Mouse (Mus musculus) kidney, embryonic 14.5 days (tissue): ENCODE measurements around the gene Ropn1l. TPM values are rescaled to one million over a fixed set of nuclear protein-coding genes. Genes with fewer than 3 reads are reported as not detected.

Source experiments
- ATAC-seq: fragments of 200-750 bp; cut with Nextera tagmentation; 2 replicates; pipeline ENCODE4 v1.8.0; 2017; ENCODE audit warnings: moderate number of reproducible peaks, mild to moderate bottlenecking, moderate TSS enrichment, moderate library complexity; ENCODE audit not compliant: low FRiP score, low TSS enrichment
- H3K27ac ChIP-seq: fragments of 300-500 bp; sonication (generic); 2 replicates; pipeline ENCODE4 v1.5.1; 2014; ENCODE audit warnings: low read depth, mild to moderate bottlenecking, low read length, moderate library complexity, mixed read lengths
- H3K27me3 ChIP-seq: fragments of 300-500 bp; sonication (generic); 2 replicates; pipeline ENCODE4 v1.6.1; 2014; ENCODE audit warnings: mild to moderate bottlenecking, low read length; ENCODE audit not compliant: control insufficient read depth, insufficient read depth
- H3K36me3 ChIP-seq: fragments of 300-500 bp; sonication (generic); 2 replicates; pipeline ENCODE4 v1.6.1; 2014; ENCODE audit warnings: low read length, mixed read lengths; ENCODE audit not compliant: control insufficient read depth, insufficient read depth
- H3K4me1 ChIP-seq: fragments of 300-500 bp; sonication (generic); 2 replicates; pipeline ENCODE4 v1.6.1; 2014; ENCODE audit warnings: low read length, mixed read lengths; ENCODE audit not compliant: control insufficient read depth, insufficient read depth
- H3K4me2 ChIP-seq: fragments of 300-500 bp; sonication (generic); replicated peaks from 2 replicates; pipeline ENCODE4 v1.6.1; 2014; ENCODE audit warnings: low read depth, mild to moderate bottlenecking, low read length
- H3K4me3 ChIP-seq: fragments of 300-500 bp; sonication (generic); 2 replicates; pipeline ENCODE4 v1.5.1; 2014; ENCODE audit warnings: mild to moderate bottlenecking, low read length
- H3K9ac ChIP-seq: fragments of 300-500 bp; sonication (generic); 2 replicates; pipeline ENCODE4 v1.6.1; 2014; ENCODE audit warnings: low read depth, mild to moderate bottlenecking, low read length, moderate library complexity
- H3K9me3 ChIP-seq: fragments of 300-500 bp; sonication (generic); 2 replicates; pipeline ENCODE4 v1.6.1; 2016; ENCODE audit warnings: low read length; ENCODE audit not compliant: control insufficient read depth
- WGBS: fragments of 180-500 bp; shearing (Covaris S2); extraction: QIAGEN DNeasy Blood & Tissue Kit; methylation state at CpG from one replicate; pipeline ENCODE4 v1.1.7; 2014; 5-methylcytosine and 5-hydroxymethylcytosine counted together
- polyA plus RNA-seq: library from polyadenylated mRNA; unstranded; fragments of >200 nt; fragmentation: Nextera tagmentation; extraction: Ambion mirVana; gene quantifications from 2 replicates; pipeline ENCODE4 v1.2.1, GENCODE M21; 2014

The Ropn1l gene
- polyA plus RNA-seq, 1 experiment from 2014 or later: 3.8 TPM

GRCm38 (mm10) chr15:31471529-31471928, 18.0 kb upstream of the Ropn1l start:
- no peak for ATAC-seq
- H3K36me3 ChIP-seq: peaks cover 34% of the 10 kb centered on the region; the same call in 1 of the 2 replicates
- WGBS: 94% methylated on average over 4 of the region's 4 CpGs

GRCm38 (mm10) chr15:31469497-31469896, 16.0 kb upstream of the Ropn1l start:
- no peak overlapping the region for H3K4me2 ChIP-seq
- no peak overlapping the region for H3K4me3 ChIP-seq
- no peaks in the 10 kb centered on the region for H3K9me3 ChIP-seq
- H3K4me1 ChIP-seq: no peaks in the 10 kb centered on the region
- H3K36me3 ChIP-seq: peaks cover 34% of the 10 kb centered on the region
- H3K9ac ChIP-seq: no peak overlapping the region
- WGBS: 62% methylated on average over 4 of the region's 4 CpGs
- ATAC-seq: no peak
- H3K27me3 ChIP-seq: no peaks in the 10 kb centered on the region
- no peak overlapping the region for H3K27ac ChIP-seq

More at GRCm38 (mm10) chr15:31471529-31471928, 18.0 kb upstream of the Ropn1l start:
- H3K9ac ChIP-seq: no peak overlapping the region
- H3K27ac ChIP-seq: no peak overlapping the region
- no peak overlapping the region for H3K4me3 ChIP-seq
- no peaks in the 10 kb centered on the region for H3K9me3 ChIP-seq
- H3K27me3 ChIP-seq: no peaks in the 10 kb centered on the region
- no peaks in the 10 kb centered on the region for H3K4me1 ChIP-seq
- no peak overlapping the region for H3K4me2 ChIP-seq

GRCm38 (mm10) chr15:31468806-31469205, 15.3 kb upstream of the Ropn1l start:
- H3K9ac ChIP-seq: no peak overlapping the region
- WGBS: 61% methylated on average over 5 of the region's 5 CpGs
- H3K4me3 ChIP-seq: no peak overlapping the region
- no peak for ATAC-seq
- no peaks in the 10 kb centered on the region for H3K4me1 ChIP-seq
- no peak overlapping the region for H3K4me2 ChIP-seq
- H3K27me3 ChIP-seq: no peaks in the 10 kb centered on the region
- H3K9me3 ChIP-seq: no peaks in the 10 kb centered on the region
- no peak overlapping the region for H3K27ac ChIP-seq
- H3K36me3 ChIP-seq: peaks cover 34% of the 10 kb centered on the region

DNA sequence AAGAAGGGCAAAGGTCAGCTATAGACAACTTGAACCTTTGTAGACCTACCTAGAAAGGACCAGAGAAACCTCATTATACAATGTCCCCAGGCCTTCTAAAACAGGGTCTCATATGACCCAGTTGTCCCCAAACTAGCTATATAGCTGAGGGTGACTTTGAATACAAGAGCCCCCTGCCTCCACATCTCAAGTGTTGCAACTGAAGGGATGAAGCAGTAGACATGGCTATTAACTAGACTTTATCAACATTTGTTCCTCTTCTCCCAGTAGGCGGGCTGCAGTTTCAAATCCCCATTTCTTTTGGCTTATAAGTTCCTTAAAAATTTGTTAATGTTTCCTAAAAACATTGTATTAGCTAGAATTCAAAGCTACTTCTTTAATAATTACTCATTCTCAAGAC, 13.2 kb upstream of the Ropn1l start:
- 100% methylated on average over 1 of the region's 1 CpGs for WGBS
- no peak overlapping the region for H3K9ac ChIP-seq
- H3K27me3 ChIP-seq: no peaks in the 10 kb centered on the region
- ATAC-seq: no peak
- no peaks in the 10 kb centered on the region for H3K9me3 ChIP-seq
- peaks cover 52% of the 10 kb centered on the region for H3K36me3 ChIP-seq
- H3K4me1 ChIP-seq: no peaks in the 10 kb centered on the region
- no peak overlapping the region for H3K4me2 ChIP-seq
- no peak overlapping the region for H3K27ac ChIP-seq
- H3K4me3 ChIP-seq: no peak overlapping the region

DNA sequence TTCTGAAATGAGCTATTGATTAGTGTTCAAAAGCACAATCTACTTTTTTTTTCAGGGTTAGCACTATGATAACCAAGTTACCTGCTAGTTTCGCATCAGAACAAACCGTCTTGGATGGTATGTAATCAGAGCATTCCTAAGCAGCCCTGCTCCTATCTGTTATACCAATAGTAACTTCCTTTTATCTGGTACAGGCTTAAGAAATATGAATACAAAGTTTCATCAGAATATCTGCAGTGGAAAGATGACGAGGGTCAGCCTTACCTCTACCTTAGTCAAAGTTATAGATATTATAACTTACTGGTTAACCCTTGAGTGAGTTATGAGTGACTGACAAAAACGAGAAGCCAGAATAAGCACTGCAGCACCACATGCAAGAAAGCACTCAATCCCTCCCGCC, 12.8 kb upstream of the Ropn1l start:
- no peaks in the 10 kb centered on the region for H3K9me3 ChIP-seq
- no peak overlapping the region for H3K27ac ChIP-seq
- no peak overlapping the region for H3K4me3 ChIP-seq
- H3K9ac ChIP-seq: no peak overlapping the region
- H3K4me2 ChIP-seq: no peak overlapping the region
- H3K4me1 ChIP-seq: no peaks in the 10 kb centered on the region
- peaks cover 53% of the 10 kb centered on the region for H3K36me3 ChIP-seq
- WGBS: 94% methylated on average over 5 of the region's 5 CpGs
- H3K27me3 ChIP-seq: no peaks in the 10 kb centered on the region
- no peak for ATAC-seq

DNA sequence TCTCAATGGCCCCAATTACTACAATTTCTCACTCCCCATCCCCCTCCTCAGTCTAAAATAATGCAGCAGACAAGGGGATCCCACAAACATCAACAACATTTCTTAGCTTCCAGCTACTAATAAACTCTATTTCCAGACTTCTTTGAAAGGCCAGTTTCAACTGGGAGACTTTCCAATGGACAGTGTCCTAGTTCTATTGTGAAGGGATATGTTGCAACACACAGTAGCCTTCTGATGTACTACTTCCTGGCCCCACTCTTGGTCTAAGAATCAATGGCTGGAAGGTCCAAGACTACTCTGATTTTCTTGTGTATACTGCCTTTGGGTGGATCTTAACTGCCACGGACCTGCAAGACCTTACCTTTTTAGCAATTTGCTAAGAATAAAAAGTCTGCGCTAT, 12.3 kb upstream of the Ropn1l start:
- Histone ChIP-seq H3K9ac (no peak overlapping the region), H3K27me3 (no peaks in the 10 kb centered on the region), H3K4me1 (no peaks in the 10 kb centered on the region), H3K4me3 (no peak overlapping the region), H3K9me3 (no peaks in the 10 kb centered on the region), H3K27ac (no peak overlapping the region), H3K36me3 (peaks cover 58% of the 10 kb centered on the region), H3K4me2 (no peak overlapping the region)
- WGBS: 95% methylated on average over 2 of the region's 2 CpGs
- ATAC-seq: no peak

DNA sequence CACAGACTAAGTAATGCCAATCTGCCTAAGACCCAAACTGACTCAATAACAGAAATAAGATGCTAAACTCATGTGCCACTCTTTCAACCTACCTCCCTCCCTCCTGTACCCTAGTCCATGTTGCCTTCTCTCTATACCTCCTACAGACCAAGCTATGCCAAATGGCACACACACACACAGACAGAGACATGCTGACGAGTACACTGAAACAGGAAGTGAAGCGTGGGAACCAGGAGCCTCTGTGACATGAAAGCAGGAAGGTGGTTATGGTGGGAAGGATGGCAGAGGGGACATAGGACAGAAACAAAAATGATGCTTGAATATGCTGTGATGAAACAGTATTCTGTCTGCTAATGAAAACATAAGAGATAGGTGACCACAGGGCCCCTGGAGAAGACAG, 7.0 kb upstream of the Ropn1l start:
- Histone ChIP-seq H3K36me3 (peaks cover 80% of the 10 kb centered on the region), H3K27ac (no peak overlapping the region)

GRCm38 (mm10) chr15:31458081-31458480, 4.5 kb upstream of the Ropn1l start:
- no peak for ATAC-seq

More for the DNA sequence above, 7.0 kb upstream of the Ropn1l start:
- ATAC-seq: no peak
- H3K9me3 ChIP-seq: no peaks in the 10 kb centered on the region
- H3K4me2 ChIP-seq: no peak overlapping the region
- H3K27me3 ChIP-seq: no peaks in the 10 kb centered on the region
- no peaks in the 10 kb centered on the region for H3K4me1 ChIP-seq
- WGBS: 85% methylated on average over 2 of the region's 2 CpGs
- no peak overlapping the region for H3K4me3 ChIP-seq
- no peak overlapping the region for H3K9ac ChIP-seq

GRCm38 (mm10) chr15:31456381-31456780, 2.8 kb upstream of the Ropn1l start:
- Histone ChIP-seq H3K9ac (no peak overlapping the region), H3K36me3 (peaks cover 44% of the 10 kb centered on the region), H3K9me3 (no peaks in the 10 kb centered on the region), H3K27me3 (no peaks in the 10 kb centered on the region), H3K4me3 (no peak overlapping the region), H3K4me1 (0 out of 2 replicates have a peak, but pooled peaks cover 5% of the 10 kb centered on the region), H3K27ac (no peak overlapping the region), H3K4me2 (no peak overlapping the region)
- 84% methylated on average over 5 of the region's 5 CpGs for WGBS
- ATAC-seq: no peak

More at GRCm38 (mm10) chr15:31458081-31458480, 4.5 kb upstream of the Ropn1l start:
- H3K27me3 ChIP-seq: no peaks in the 10 kb centered on the region
- H3K4me1 ChIP-seq: no peaks in the 10 kb centered on the region
- no peak overlapping the region for H3K4me3 ChIP-seq
- no peak overlapping the region for H3K9ac ChIP-seq
- H3K9me3 ChIP-seq: no peaks in the 10 kb centered on the region
- peaks cover 59% of the 10 kb centered on the region for H3K36me3 ChIP-seq
- 90% methylated on average over 7 of the region's 7 CpGs for WGBS
- H3K27ac ChIP-seq: no peak overlapping the region
- no peak overlapping the region for H3K4me2 ChIP-seq
